Mouse (Mus musculus) hindbrain, embryonic 16.5 days (tissue): ENCODE results near the gene Vwa8. TPM values are rescaled to one million over a fixed set of nuclear protein-coding genes. Genes with fewer than 3 reads are reported as not detected.
A peak's percentile ranks its signal among the peaks of the same experiment; 100 is the strongest.

Experiments
- ATAC-seq: fragments of 200-750 bp; cut with Nextera tagmentation; 2 replicates; pipeline ENCODE4 v1.8.0; 2017; ENCODE audit warnings: moderate TSS enrichment, moderate library complexity
- H3K27ac ChIP-seq: fragments of 300-500 bp; sonication (generic); 2 replicates; pipeline ENCODE4 v1.5.1; 2014; ENCODE audit warnings: low read depth, mild to moderate bottlenecking, control low read depth, low read length, moderate library complexity
- H3K27me3 ChIP-seq: fragments of 300-500 bp; sonication (generic); replicated peaks from 2 replicates; pipeline ENCODE4 v1.6.1; 2014; ENCODE audit warnings: low read length; ENCODE audit not compliant: control insufficient read depth, insufficient read depth
- H3K36me3 ChIP-seq: fragments of 300-500 bp; sonication (generic); 2 replicates; pipeline ENCODE4 v1.6.1; 2014; ENCODE audit warnings: mild to moderate bottlenecking, low read length, moderate library complexity, mixed read lengths; ENCODE audit not compliant: control insufficient read depth, insufficient read depth
- H3K4me1 ChIP-seq: fragments of 300-500 bp; sonication (generic); 2 replicates; pipeline ENCODE4 v1.6.1; 2014; ENCODE audit warnings: low read depth, low read length; ENCODE audit not compliant: control insufficient read depth, insufficient read depth
- H3K4me2 ChIP-seq: fragments of 300-500 bp; sonication (generic); 2 replicates; pipeline ENCODE4 v1.6.1; 2014; ENCODE audit warnings: mild to moderate bottlenecking, low read length, control low read depth, moderate library complexity
- H3K4me3 ChIP-seq: fragments of 300-500 bp; sonication (generic); 2 replicates; pipeline ENCODE4 v1.5.1; 2014; ENCODE audit warnings: mild to moderate bottlenecking, low read length, control low read depth, moderate library complexity
- H3K9ac ChIP-seq: fragments of 300-500 bp; sonication (generic); 2 replicates; pipeline ENCODE4 v1.6.1; 2014; ENCODE audit warnings: low read depth, mild to moderate bottlenecking, control low read depth, low read length, moderate library complexity
- H3K9me3 ChIP-seq: fragments of 300-500 bp; sonication (generic); 2 replicates; pipeline ENCODE4 v1.6.1; 2014; ENCODE audit warnings: mild to moderate bottlenecking, low read length, moderate library complexity; ENCODE audit not compliant: control insufficient read depth
- WGBS: fragments of 180-500 bp; shearing (Covaris S2); extraction: QIAGEN DNeasy Blood & Tissue Kit; methylation state at CpG from one replicate; pipeline ENCODE4 v1.1.7; 2014; 5-methylcytosine and 5-hydroxymethylcytosine counted together
- polyA plus RNA-seq: library from polyadenylated mRNA; unstranded; fragments of >200 nt; fragmentation: Nextera tagmentation; extraction: Ambion mirVana; gene quantifications from 2 replicates; pipeline ENCODE4 v1.2.1, GENCODE M21; 2015

The Vwa8 gene
- polyA plus RNA-seq, 1 experiment from 2014 or later: 7.9 TPM

GRCm38 (mm10) chr14:79069515-79069914 lies 220.7 kb downstream of the Vwa8 start:
- H3K9me3 ChIP-seq: no peaks in the 10 kb centered on the region
- 84% methylated on average over 1 of the region's 1 CpGs for WGBS
- no peak overlapping the region for H3K4me2 ChIP-seq
- no peak overlapping the region for H3K9ac ChIP-seq
- no peaks in the 10 kb centered on the region for H3K36me3 ChIP-seq
- no peaks in the 10 kb centered on the region for H3K27me3 ChIP-seq
- H3K27ac ChIP-seq: no peak overlapping the region
- ATAC-seq: no peak
- H3K4me3 ChIP-seq: no peak overlapping the region
- H3K4me1 ChIP-seq: no peaks in the 10 kb centered on the region

- H3K27ac ChIP-seq: no peak overlapping the region
- H3K36me3 ChIP-seq: no peaks in the 10 kb centered on the region
- no peak overlapping the region for H3K4me2 ChIP-seq
- H3K27me3 ChIP-seq: no peaks in the 10 kb centered on the region
- WGBS: 89% methylated on average over 8 of the region's 8 CpGs
- H3K9ac ChIP-seq: no peak overlapping the region
- H3K9me3 ChIP-seq: no peaks in the 10 kb centered on the region
- no peaks in the 10 kb centered on the region for H3K4me1 ChIP-seq
- H3K4me3 ChIP-seq: no peak overlapping the region
- no peak for ATAC-seq
These were observed 225.9 kb downstream of the Vwa8 start for GRCm38 (mm10) chr14:79074786-79075185.

GRCm38 (mm10) chr14:79076560-79077300 lies 227.9 kb downstream of the Vwa8 start:
- Histone ChIP-seq H3K4me1 (no peaks in the 10 kb centered on the region), H3K27me3 (no peaks in the 10 kb centered on the region), H3K27ac (no peak overlapping the region), H3K4me2 (no peak overlapping the region), H3K36me3 (no peaks in the 10 kb centered on the region), H3K9me3 (no peaks in the 10 kb centered on the region), H3K9ac (no peak overlapping the region), H3K4me3 (no peak overlapping the region)
- WGBS: 88% methylated on average over 9 of the region's 9 CpGs
- no peak for ATAC-seq

- Histone ChIP-seq H3K9me3 (no peaks in the 10 kb centered on the region), H3K4me3 (no peak overlapping the region), H3K27me3 (no peaks in the 10 kb centered on the region), H3K4me1 (no peaks in the 10 kb centered on the region), H3K9ac (no peak overlapping the region), H3K4me2 (no peak overlapping the region), H3K27ac (no peak overlapping the region), H3K36me3 (no peaks in the 10 kb centered on the region)
- 85% methylated on average over 7 of the region's 7 CpGs for WGBS
- ATAC-seq: no peak
These were observed 234.7 kb downstream of the Vwa8 start for GRCm38 (mm10) chr14:79083573-79083972.

- Histone ChIP-seq H3K27ac (no peak overlapping the region), H3K4me2 (no peak overlapping the region)
These were observed 237.2 kb downstream of the Vwa8 start for GRCm38 (mm10) chr14:79086006-79086405.

GRCm38 (mm10) chr14:79089464-79089863 lies 240.6 kb downstream of the Vwa8 start:
- no peaks in the 10 kb centered on the region for H3K27me3 ChIP-seq
- no peaks in the 10 kb centered on the region for H3K4me1 ChIP-seq
- no peak overlapping the region for H3K27ac ChIP-seq
- 40% methylated on average over 2 of the region's 2 CpGs for WGBS
- H3K4me2 ChIP-seq: no peak overlapping the region
- peak; percentile 77 for ATAC-seq
- no peak overlapping the region for H3K9ac ChIP-seq
- no peak overlapping the region for H3K4me3 ChIP-seq
- H3K36me3 ChIP-seq: peaks cover 4% of the 10 kb centered on the region
- H3K9me3 ChIP-seq: peaks cover 4% of the 10 kb centered on the region

More at GRCm38 (mm10) chr14:79086006-79086405, 237.2 kb downstream of the Vwa8 start:
- Histone ChIP-seq H3K9me3 (no peaks in the 10 kb centered on the region), H3K9ac (no peak overlapping the region), H3K4me3 (no peak overlapping the region), H3K36me3 (no peaks in the 10 kb centered on the region), H3K4me1 (no peaks in the 10 kb centered on the region), H3K27me3 (no peaks in the 10 kb centered on the region)
- WGBS: 90% methylated on average over 5 of the region's 5 CpGs
- no peak for ATAC-seq

GRCm38 (mm10) chr14:79097181-79097580 lies 248.3 kb downstream of the Vwa8 start:
- Histone ChIP-seq H3K9ac (no peak overlapping the region), H3K27me3 (no peaks in the 10 kb centered on the region), H3K9me3 (peaks cover 5% of the 10 kb centered on the region), H3K27ac (no peak overlapping the region), H3K4me1 (no peaks in the 10 kb centered on the region), H3K36me3 (peaks cover 6% of the 10 kb centered on the region), H3K4me2 (no peak overlapping the region), H3K4me3 (no peak overlapping the region)
- WGBS: 87% methylated on average over 12 of the region's 12 CpGs
- ATAC-seq: no peak

- WGBS: 30% methylated on average over 14 of the region's 14 CpGs
- no peaks in the 10 kb centered on the region for H3K36me3 ChIP-seq
- H3K27me3 ChIP-seq: no peaks in the 10 kb centered on the region
- no peaks in the 10 kb centered on the region for H3K9me3 ChIP-seq
- H3K4me1 ChIP-seq: no peaks in the 10 kb centered on the region
- ATAC-seq: peak; percentile 93
- no peak overlapping the region for H3K27ac ChIP-seq
- H3K4me3 ChIP-seq: no peak overlapping the region
- peak overlapping the region; percentile 41 for H3K4me2 ChIP-seq
- 0 out of 2 replicates have a peak overlapping the region, but pooled peaks have one; percentile 41 for H3K9ac ChIP-seq
These were observed 258.0 kb downstream of the Vwa8 start for GRCm38 (mm10) chr14:79106655-79107515.

- ATAC-seq: no peak
- no peak overlapping the region for H3K9ac ChIP-seq
- H3K4me3 ChIP-seq: no peak overlapping the region
- WGBS: 38% methylated on average over 1 of the region's 1 CpGs
- no peaks in the 10 kb centered on the region for H3K9me3 ChIP-seq
- no peaks in the 10 kb centered on the region for H3K27me3 ChIP-seq
- no peaks in the 10 kb centered on the region for H3K36me3 ChIP-seq
- H3K27ac ChIP-seq: no peak overlapping the region
- no peaks in the 10 kb centered on the region for H3K4me1 ChIP-seq
- H3K4me2 ChIP-seq: no peak overlapping the region
These were observed 260.5 kb downstream of the Vwa8 start for GRCm38 (mm10) chr14:79109375-79109774.
